Mouse (Mus musculus): ENCODE measurements around the gene Tmem9b.

DNA sequence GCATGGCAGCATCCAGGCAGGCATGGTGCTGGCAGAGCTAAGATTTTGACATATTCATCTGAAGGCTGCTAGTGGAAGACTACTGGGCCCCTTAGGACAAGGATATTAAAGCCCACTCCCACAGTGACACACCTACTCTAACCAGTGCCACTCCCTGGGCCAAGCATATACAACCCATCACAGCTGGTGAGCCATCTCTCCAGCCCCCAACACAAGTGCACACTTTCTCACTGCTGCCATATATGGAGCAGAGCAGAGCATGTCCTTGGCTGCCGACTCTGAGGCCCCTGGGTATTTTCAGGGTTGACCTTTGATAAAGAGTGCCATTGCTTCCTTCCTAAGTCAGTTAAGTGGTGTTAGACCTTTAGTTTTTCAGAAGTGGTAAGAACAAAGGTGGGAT, 42.6 kb downstream of the Tmem9b start:
- no peak for TF ChIP-seq POLR2A (IDR thresholded peaks at IDR 0.05; ENCODE audit: borderline replicate concordance, low read depth, low read length)
- TF ChIP-seq CTCF (IDR thresholded peaks at IDR 0.05; ENCODE audit: low read depth, low read length), result no peak

All from bone marrow macrophage, adult 2 months (primary cell).